Mouse (Mus musculus): ENCODE data around the gene Scin.

GRCm38 (mm10) chr12:40171637-40172036, 37.6 kb upstream of the Scin start:
- TF ChIP-seq POLR2AphosphoS2 (IDR thresholded peaks at IDR 0.05; ENCODE audit: insufficient read length, low read depth) (no peak), REST (IDR thresholded peaks at IDR 0.05; ENCODE audit: insufficient read depth, insufficient read length) (no peak), MAX (IDR thresholded peaks at IDR 0.05; ENCODE audit: low read depth) (no peak), TCF3 (IDR thresholded peaks at IDR 0.05; ENCODE audit: insufficient read length, low read depth) (no peak), TCF12 (IDR thresholded peaks at IDR 0.05; ENCODE audit: insufficient read depth, poor library complexity, severe bottlenecking) (no peak), USF1 (IDR thresholded peaks at IDR 0.05; ENCODE audit: low read depth) (no peak), POLR2A (IDR thresholded peaks at IDR 0.05; ENCODE audit: insufficient read length, low read depth) (no peak), CEBPB (IDR thresholded peaks at IDR 0.05; ENCODE audit: insufficient read depth, poor library complexity, severe bottlenecking) (no peak), E2F4 (IDR thresholded peaks at IDR 0.05; ENCODE audit: insufficient read depth) (no peak)

All from myocyte (in vitro differentiated cells).